Mouse (Mus musculus) midbrain, postnatal 0 days (tissue): ENCODE results near the gene Gm2035. TPM values are rescaled to one million over a fixed set of nuclear protein-coding genes. Genes with fewer than 3 reads are reported as not detected.
"Not testable (repeated sequence)": the region's sequence is repeated elsewhere in the genome, so short reads cannot be mapped to it uniquely, and the experiment has no call there.

Source experiments
- ATAC-seq: fragments of 200-750 bp; cut with Nextera tagmentation; 2 replicates; pipeline ENCODE4 v1.8.0; 2017; ENCODE audit warnings: moderate number of reproducible peaks, mild to moderate bottlenecking, moderate TSS enrichment, moderate library complexity; ENCODE audit not compliant: low FRiP score
- DNase-seq: peaks from one replicate; pipeline ENCODE4 v3.0.0-alpha.2; 2015; ENCODE audit warnings: low spot score
- H3K27ac ChIP-seq: fragments of 300-500 bp; sonication (generic); 2 replicates; pipeline ENCODE4 v1.5.1; 2014; ENCODE audit warnings: low read depth, mild to moderate bottlenecking, low read length, mixed read lengths
- H3K27me3 ChIP-seq: fragments of 300-500 bp; sonication (generic); 2 replicates; pipeline ENCODE4 v1.6.1; 2014; ENCODE audit warnings: low read length, control low read depth, mixed read lengths; ENCODE audit not compliant: insufficient read depth
- H3K36me3 ChIP-seq: fragments of 300-500 bp; sonication (generic); 2 replicates; pipeline ENCODE4 v1.6.1; 2014; ENCODE audit warnings: low read length, control low read depth, mixed read lengths; ENCODE audit not compliant: insufficient read depth
- H3K4me1 ChIP-seq: fragments of 300-500 bp; sonication (generic); 2 replicates; pipeline ENCODE4 v1.6.1; 2014; ENCODE audit warnings: mild to moderate bottlenecking, control low read depth, antibody characterized with exemption, low read length, mixed read lengths; ENCODE audit not compliant: insufficient read depth
- H3K4me2 ChIP-seq: fragments of 300-500 bp; sonication (generic); 2 replicates; pipeline ENCODE4 v1.6.1; 2014; ENCODE audit warnings: low read depth, mild to moderate bottlenecking, low read length, mixed read lengths; ENCODE audit not compliant: poor library complexity, severe bottlenecking
- H3K4me3 ChIP-seq: fragments of 300-500 bp; sonication (generic); 2 replicates; pipeline ENCODE4 v1.5.1; 2014; ENCODE audit warnings: low read depth, mild to moderate bottlenecking, low read length, moderate library complexity
- H3K9ac ChIP-seq: fragments of 300-500 bp; sonication (generic); replicated peaks from 2 replicates; pipeline ENCODE4 v1.6.1; 2014; ENCODE audit warnings: mild to moderate bottlenecking, low read length, moderate library complexity, mixed read lengths; ENCODE audit not compliant: poor library complexity, severe bottlenecking
- H3K9me3 ChIP-seq: fragments of 300-500 bp; sonication (generic); 2 replicates; pipeline ENCODE4 v1.6.1; 2016; ENCODE audit warnings: low read length, control low read depth
- WGBS: fragments of 180-500 bp; shearing (Covaris S2); extraction: QIAGEN DNeasy Blood & Tissue Kit; methylation state at CpG from one replicate; pipeline ENCODE4 v1.1.7; 2014; 5-methylcytosine and 5-hydroxymethylcytosine counted together
- polyA plus RNA-seq: library from polyadenylated mRNA; unstranded; fragments of >200 nt; fragmentation: Nextera tagmentation; extraction: Ambion mirVana; gene quantifications from 2 replicates; pipeline ENCODE4 v1.2.1, GENCODE M21; 2015
- total RNA-seq: library from RNA; depleted of rRNA; stranded (reverse); fragments of >200 nt; gene quantifications from 2 replicates; pipeline ENCODE4 v1.2.3, GENCODE M21; 2014; rRNA removed

The Gm2035 gene
- total RNA-seq = not detected in 2 replicates
- polyA plus RNA-seq = not detected in 2 replicates

DNA sequence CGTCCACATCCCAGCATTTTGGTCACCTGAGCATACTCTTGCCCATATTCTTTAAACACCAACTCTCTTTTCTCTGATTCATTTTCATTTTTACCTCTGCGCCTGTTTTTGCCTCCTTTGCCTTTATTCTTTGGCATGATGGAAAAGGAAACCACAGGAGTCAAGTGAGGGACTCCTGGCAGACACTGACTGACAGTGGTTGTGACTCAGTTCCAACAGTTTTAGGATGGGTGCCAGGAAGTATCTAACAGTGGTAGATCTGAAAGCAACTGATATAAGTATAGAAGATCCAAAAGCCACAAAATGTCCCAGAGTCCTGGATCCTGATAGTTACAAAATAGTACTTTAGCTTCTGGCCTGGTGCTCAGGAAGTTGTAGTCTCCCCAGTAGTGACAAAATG is at the start of gene Gm2035:
Gene Gm2035 (minus strand): TSS at position 137 of the 400 bp plus-strand sequence.
- WGBS = 68% methylated on average over 2 of the region's 2 CpGs
- not testable (repeated sequence) for H3K4me1 ChIP-seq, ATAC-seq

DNA sequence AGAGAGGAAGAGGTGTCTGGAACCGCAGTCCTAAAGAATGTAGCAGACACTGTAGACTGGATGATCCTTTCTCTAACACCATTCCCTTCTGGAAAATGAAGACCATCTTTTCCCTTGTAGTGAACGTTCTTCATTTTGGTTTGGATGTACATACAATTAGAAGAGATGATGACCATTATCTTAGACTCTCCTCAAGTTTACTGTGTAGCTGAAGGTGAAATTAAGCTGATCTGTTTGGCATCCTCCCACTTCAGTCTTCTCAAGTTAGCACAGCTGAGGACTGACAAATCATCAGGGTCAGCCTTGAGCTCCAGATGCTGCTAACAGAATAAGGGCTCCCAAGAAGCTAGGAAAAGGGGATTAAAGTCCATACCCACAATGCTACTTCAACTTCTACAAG is 34.1 kb upstream of the Gm2035 start, which contains the start of gene Gm2042:
Gene Gm2042 (plus strand): TSS at position 301 of the 400 bp plus-strand sequence.
- not testable (repeated sequence) for H3K4me3 ChIP-seq, H3K36me3 ChIP-seq, H3K9me3 ChIP-seq, H3K4me1 ChIP-seq, ATAC-seq, DNase-seq, H3K9ac ChIP-seq, H3K27ac ChIP-seq, H3K27me3 ChIP-seq, H3K4me2 ChIP-seq
- 64% methylated on average over 2 of the region's 2 CpGs for WGBS

More for the DNA sequence above, at the start of gene Gm2035:
- H3K36me3 ChIP-seq, H3K27ac ChIP-seq, H3K27me3 ChIP-seq, DNase-seq, H3K9ac ChIP-seq, H3K9me3 ChIP-seq, H3K4me3 ChIP-seq, H3K4me2 ChIP-seq: not testable (repeated sequence)

DNA sequence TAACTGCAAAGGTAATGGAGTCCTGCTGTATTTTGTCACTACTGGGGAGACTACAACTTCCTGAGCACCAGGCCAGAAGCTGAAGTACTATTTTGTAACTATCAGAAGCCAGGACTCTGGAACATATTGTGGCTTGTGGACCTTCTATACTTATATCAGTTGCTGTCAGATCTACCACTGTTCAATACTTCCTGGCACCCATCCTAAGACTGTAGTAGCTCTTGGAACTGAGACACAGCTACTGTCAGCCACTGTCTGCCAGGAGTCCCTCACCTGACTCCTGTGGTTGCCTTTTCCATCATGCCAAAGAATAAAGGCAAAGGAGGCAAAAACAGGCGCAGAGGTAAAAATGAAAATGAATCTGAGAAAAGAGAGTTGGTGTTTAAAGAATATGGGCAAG is 24.6 kb downstream of the Gm2035 start, which contains the start of gene Gm2022:
Gene Gm2022 (plus strand): TSS at position 301 of the 400 bp plus-strand sequence.
- not testable (repeated sequence) for H3K9ac ChIP-seq, DNase-seq, H3K4me2 ChIP-seq, H3K4me1 ChIP-seq, H3K4me3 ChIP-seq, H3K27me3 ChIP-seq, H3K36me3 ChIP-seq, H3K27ac ChIP-seq, ATAC-seq, H3K9me3 ChIP-seq
- WGBS = no CpG with 5 or more reads among the region's 1 CpGs

DNA sequence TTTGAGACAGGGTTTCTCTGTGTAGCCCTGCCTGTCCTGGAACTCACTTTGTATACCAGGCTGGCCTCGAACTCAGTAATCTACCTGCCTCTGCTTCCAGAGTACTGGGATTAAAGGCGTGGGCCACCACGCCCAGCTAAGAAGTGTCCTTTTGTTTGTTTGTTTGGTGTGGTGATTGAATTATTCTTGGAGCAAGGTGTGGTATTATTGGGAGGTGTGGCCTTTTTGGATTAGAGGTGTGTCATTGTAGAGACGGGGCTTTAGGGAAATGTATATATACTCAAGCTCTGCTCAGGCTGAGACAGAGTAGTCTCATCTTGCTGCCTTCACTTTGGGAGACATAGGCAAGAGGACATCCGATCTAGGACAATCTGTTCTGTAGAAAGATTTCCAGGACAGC is 45.9 kb downstream of the Gm2035 start, which contains the start of gene Gm2016:
Gene Gm2016 (plus strand): TSS at position 301 of the 400 bp plus-strand sequence.
- not testable (repeated sequence) for H3K9ac ChIP-seq, DNase-seq, H3K27me3 ChIP-seq, H3K4me3 ChIP-seq, H3K9me3 ChIP-seq, H3K36me3 ChIP-seq, ATAC-seq, H3K4me2 ChIP-seq, H3K27ac ChIP-seq, H3K4me1 ChIP-seq
- 78% methylated on average over 5 of the region's 5 CpGs for WGBS

Other genes starting within 250 kb of the Gm2035 start
- gene Gm21319, start 144.1 kb downstream of the Gm2035 start, total RNA-seq = not detected in 2 replicates
- not detected in 2 replicates for gene Gm21319, start 144.1 kb downstream of the Gm2035 start, polyA plus RNA-seq
- not detected in 2 replicates for gene Gm21936, start 124.3 kb downstream of the Gm2035 start, total RNA-seq
- not detected in 2 replicates for gene Gm21936, start 124.3 kb downstream of the Gm2035 start, polyA plus RNA-seq
- gene BB287469, start 103.3 kb downstream of the Gm2035 start, total RNA-seq = not detected in 2 replicates
- not detected in 2 replicates for gene BB287469, start 103.3 kb downstream of the Gm2035 start, polyA plus RNA-seq
- not detected in 2 replicates for gene Gm2001, start 77.5 kb downstream of the Gm2035 start, total RNA-seq
- gene Gm2001, start 77.5 kb downstream of the Gm2035 start, polyA plus RNA-seq = not detected in 2 replicates
- not detected in 2 replicates for gene Gm2016, start 45.8 kb downstream of the Gm2035 start, total RNA-seq
- gene Gm2016, start 45.8 kb downstream of the Gm2035 start, polyA plus RNA-seq = not detected in 2 replicates
- gene Gm2022, start 24.5 kb downstream of the Gm2035 start, total RNA-seq = not detected in 2 replicates
- not detected in 2 replicates for gene Gm2022, start 24.5 kb downstream of the Gm2035 start, polyA plus RNA-seq
- not detected in 2 replicates for gene Gm2042, start 34.2 kb upstream of the Gm2035 start, total RNA-seq
- not detected in 2 replicates for gene Gm2042, start 34.2 kb upstream of the Gm2035 start, polyA plus RNA-seq
- not detected in 2 replicates for gene Gm2075, start 92.0 kb upstream of the Gm2035 start, total RNA-seq
- not detected in 2 replicates for gene Gm2075, start 92.0 kb upstream of the Gm2035 start, polyA plus RNA-seq
- gene Gm6803, start 98.9 kb upstream of the Gm2035 start, total RNA-seq = not detected in 2 replicates
- gene Gm6803, start 98.9 kb upstream of the Gm2035 start, polyA plus RNA-seq = not detected in 2 replicates
- not detected in 2 replicates for gene Gm2056, start 107.1 kb upstream of the Gm2035 start, total RNA-seq
- not detected in 2 replicates for gene Gm2056, start 107.1 kb upstream of the Gm2035 start, polyA plus RNA-seq
- gene Gm16368, start 163.8 kb upstream of the Gm2035 start, total RNA-seq = not detected in 2 replicates
- not detected in 2 replicates for gene Gm16368, start 163.8 kb upstream of the Gm2035 start, polyA plus RNA-seq